Mouse (Mus musculus): Measurements from ENCODE around the gene Ulk2.

The Ulk2 gene

GRCm38 (mm10) chr11:61757151-61757550, 97.7 kb downstream of the Ulk2 start:
- no peak for DNase-seq

DNA sequence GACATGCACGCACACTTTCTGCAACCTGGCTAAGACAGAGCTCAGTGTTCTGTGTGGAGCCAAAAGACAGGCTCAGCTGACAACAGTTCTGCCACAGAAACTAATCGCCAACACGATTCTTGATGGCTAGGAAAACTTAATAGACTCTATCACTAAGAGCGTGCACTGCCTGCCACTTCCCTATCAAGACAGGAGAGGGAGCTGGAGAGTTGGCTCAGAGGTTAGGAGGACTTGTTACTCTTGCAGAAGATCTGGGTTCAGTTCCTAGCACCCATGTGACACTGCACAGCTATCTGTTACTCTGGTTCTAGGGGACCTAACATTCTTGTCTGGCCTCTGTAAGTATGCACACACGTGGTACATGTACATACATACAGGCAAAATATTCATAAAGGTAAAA, 103.3 kb downstream of the Ulk2 start:
- DNase-seq = no peak

DNA sequence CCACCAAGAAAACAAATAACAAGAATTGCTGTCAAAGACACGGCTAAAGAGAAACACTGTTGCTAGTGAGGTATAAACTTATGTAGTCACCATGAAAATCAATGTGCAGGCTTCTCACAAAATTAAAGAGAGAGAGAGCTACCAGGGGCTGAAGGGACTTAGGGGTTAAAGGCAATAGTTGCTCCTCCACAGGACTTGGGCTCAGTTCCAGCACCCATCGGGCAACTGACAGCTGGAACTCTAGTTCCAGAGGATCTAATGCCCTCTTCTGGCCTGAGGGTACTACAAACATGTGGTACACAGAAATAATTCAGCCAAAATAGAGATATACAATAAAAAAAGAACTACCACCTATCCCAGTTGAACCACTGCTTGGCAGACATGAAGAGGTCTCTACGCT, 107.7 kb downstream of the Ulk2 start:
- DNase-seq = no peak

DNA sequence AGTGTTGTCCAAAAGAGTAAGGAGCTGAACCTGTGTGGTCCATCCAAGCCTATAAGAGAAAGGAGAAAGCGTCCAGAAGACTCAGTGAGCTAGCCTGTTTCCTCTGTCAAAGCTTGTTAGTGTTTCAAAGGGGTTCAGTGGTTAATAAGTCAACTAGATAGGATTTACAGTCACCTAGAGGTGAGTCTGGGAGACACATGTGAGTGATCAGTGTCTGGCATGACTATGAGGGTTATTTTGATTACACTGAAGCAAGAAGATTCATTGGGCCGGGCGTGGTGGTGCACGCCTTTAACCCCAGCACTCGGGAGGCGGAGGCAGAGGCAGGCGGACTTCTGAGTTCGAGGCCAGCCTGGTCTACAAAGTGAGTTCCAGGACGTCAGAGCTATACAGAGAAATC, 109.1 kb downstream of the Ulk2 start:
- DNase-seq = no peak

DNA sequence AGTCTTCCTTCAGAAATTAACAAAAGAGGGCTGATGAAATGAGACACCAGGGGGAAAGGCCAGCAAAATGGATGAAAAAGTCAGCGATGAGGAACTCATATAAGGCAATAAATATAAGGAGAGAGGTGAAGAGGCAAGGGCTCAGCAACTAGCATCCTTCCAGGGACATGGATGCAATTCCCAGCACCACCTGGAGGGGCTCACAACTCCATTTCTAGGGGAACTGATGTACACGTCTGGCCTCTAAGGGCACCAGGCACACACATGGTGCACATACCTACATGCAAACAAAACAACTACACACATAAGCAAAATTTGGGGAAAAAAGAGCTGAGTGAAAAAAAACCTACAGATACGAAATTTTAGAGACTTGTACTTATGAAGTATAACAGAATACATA, 110.4 kb downstream of the Ulk2 start:
- DNase-seq = no peak

DNA sequence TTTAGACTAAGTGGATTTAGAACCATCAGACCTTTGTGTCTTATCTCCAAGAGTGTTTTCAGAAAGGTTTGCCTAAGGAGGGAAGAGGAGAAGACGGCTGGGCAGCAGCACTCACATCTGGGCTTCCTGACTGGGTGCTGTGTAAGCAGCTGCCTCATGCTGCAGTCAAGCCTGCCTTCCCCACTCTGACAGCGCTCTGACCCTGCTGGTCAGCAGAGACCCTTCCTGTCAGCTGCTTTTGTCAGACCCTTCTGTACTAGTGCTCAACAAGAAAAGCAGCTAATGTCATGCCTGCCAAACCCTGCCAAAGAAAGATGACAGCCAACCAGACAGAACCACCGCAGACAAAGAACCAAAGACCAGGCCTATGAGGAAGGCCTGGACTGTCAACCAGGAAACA, 111.1 kb downstream of the Ulk2 start:
- DNase-seq = no peak

GRCm38 (mm10) chr11:61740500-61740899, 114.4 kb downstream of the Ulk2 start:
- DNase-seq = no peak

DNA sequence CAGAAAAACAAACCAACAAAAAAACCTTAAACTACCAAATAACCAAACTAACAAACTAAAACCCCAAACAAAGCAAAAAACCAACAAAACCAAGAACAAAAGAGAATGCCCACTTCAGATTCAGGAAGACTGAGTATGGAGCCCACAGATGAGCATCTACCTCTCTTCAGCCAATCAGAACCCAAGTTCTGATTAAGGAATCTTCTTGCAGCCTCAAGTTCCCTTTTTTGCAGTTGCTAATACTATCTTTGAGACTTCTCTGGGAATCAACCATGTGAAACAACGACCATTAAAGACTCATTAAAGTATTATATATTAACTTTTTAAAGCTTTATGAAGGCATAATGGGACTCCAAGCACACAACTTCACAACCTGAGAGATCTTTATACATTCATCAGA, 117.6 kb downstream of the Ulk2 start:
- DNase-seq = no peak

DNA sequence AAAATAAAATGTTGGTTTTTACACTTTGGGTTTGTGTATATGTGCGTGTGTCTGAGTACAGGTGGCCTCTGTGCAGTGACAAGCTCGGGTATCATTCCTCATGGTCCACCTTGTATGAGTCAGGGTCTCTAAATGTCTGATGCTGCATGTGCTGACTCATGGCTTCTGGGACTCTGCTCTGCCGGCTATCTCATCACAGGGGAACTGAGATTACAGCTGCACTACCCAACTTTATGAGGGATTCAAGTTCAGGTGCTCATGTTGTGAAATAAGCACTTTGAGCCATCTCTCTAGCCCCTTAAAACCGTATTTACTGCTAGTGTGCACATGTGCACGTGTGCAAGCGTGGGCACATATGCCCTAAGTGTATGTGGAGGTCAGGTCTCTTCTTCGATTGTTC, 122.2 kb downstream of the Ulk2 start:
- no peak for DNase-seq

DNA sequence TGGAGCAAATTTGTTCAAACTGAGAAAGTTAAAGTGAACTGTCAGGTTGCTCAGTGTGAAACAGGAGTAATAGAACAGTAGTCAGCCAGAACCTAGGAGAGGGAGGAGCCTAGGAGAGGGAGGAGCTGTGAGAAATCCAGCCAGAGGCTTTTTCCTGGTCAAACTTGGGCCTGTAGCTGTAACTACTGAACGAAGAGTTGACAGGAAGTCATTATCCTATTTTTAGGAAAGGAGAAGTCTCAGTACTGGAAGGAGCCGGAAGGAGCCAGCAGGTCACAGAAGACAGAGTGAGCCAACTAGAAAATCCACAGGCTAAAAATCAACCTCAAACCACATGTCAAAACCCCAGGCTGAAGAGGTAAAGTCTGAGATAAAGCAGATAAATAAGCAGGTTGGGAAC, 126.8 kb downstream of the Ulk2 start:
- no peak for DNase-seq

All from cerebellum, adult 18-20 months (tissue).